Mouse (Mus musculus) urinary bladder, postnatal 14 days (tissue): ENCODE results near the gene Ptk6.

Experiments
- DNase-seq: peaks from one replicate; pipeline ENCODE4 v3.0.0; 2021; ENCODE audit warnings: low spot score

The Ptk6 gene

DNA sequence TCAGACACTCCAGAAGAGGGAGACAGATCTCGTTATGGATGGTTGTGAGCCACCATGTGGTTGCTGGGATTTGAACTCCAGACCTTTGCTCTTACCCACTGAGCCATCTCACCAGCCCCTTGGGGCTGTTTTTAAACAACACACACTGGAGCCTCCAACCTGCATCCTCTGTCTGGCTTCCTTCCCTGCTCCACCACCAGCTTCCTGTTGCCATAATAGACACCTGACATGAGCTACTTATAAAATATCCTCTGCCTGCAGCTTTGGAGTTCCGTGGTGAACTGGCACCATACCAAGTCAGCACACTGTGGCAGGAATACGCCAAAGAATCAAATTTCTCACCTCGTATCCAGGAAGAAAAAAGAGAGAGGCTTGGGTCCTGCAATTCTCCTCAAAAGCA lies 41.8 kb downstream of the Ptk6 start:
- DNase-seq = no peak

DNA sequence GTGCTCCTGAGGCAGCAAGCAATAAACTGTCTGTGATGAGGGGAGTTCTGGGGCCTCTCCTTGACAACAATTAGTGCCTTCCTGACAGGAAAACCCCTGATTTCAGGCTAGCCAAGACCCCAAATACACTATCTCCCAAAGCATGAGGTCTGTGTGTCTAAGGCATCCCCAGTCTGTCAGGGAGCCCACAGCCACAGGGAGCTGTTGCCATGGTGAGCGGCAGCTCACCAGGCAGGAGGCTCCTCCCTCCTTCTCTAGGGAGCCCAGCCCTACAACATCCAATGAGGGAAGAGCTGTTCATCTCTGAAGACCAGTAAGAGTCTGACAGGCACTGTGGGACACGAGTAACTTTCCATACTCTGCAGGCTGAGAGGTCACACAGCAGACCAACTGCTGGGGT lies 42.8 kb downstream of the Ptk6 start:
- no peak for DNase-seq

DNA sequence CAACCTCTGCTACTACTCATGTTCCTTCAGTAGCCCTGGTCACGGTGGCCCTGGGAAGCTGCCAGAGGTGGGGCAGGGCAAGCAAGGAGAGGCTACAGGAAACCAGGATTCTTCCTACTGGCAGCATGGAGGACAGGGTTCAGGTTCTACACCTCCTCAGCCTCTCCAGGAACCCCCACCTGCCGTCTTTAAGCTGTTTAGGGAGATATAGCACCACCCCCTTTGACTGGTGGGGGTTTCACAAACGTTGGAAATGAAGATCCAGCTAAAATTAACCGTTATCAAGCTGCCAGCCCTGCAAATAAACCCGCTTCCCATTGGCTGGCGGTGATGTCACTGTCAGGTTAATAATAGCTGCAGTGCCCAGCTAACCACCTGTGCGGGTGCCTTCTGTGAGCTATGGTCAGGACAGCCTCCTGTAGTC lies 43.5 kb downstream of the Ptk6 start:
- no peak for DNase-seq

DNA sequence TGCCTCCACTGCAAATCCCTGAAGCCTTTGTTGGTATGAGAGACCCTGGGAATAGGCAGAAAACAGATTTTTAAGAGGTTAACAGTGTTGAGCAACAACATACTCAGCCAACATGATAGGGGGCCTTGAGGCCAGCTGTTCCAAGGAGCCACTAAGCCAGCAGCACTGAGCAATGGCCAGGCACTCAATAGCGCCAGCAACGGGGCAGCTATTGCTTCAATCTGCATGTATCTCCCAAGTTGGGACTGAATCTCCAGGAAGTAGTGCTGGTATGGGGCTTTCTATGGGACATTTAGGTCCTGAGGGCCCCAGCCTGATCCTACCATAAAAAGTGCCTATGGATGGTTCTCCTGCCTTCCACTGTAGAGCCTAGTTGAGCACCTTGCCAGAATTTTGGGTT lies 44.1 kb downstream of the Ptk6 start:
- DNase-seq = no peak

DNA sequence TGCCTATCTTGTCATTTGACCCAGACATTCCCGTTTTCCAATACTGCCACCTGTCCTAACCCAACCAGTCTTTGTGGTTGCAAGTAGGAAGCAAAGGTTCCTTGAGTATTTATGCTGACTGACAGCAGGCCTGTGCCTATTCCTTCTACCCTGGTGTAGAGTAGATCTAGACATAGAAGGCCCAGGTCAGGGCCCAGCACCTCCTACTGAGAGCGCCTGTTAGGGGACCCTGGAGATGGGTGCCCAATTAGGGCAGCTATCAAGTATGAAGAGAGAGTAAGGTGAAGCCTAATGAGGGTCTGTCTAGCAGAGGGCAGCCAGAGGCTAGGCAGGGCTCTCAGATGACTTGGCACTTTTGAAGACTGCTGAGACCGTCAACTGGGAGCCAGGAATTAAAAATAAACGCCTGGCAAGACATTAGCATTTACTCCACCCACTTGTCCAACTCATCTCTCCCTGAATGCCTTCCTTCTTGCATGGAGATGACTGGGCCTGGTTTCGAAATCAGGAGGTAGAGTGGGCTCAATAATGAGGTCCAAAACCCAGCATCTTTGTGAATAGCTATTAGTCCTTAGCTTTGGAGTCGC lies 44.8 kb downstream of the Ptk6 start:
- DNase-seq = no peak

DNA sequence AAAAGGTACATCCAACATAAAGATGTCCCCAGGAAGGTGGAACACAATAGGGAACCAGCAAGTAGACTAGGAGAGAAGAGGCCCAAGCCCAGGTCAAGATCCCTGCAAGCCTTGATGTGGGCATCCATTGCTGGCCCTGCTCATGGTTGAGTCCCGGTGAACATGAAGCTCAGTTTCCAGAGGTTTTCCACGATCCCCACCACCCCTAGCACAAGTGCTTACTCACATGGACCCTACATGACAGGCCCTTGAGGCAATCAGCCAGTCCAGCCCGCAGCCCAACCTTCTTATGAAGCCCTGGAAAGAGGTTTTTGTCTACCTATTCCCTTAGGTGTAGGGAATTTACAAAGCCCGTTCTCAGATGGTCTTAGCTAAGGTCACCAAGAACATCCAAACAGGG lies 45.4 kb downstream of the Ptk6 start:
- no peak for DNase-seq

DNA sequence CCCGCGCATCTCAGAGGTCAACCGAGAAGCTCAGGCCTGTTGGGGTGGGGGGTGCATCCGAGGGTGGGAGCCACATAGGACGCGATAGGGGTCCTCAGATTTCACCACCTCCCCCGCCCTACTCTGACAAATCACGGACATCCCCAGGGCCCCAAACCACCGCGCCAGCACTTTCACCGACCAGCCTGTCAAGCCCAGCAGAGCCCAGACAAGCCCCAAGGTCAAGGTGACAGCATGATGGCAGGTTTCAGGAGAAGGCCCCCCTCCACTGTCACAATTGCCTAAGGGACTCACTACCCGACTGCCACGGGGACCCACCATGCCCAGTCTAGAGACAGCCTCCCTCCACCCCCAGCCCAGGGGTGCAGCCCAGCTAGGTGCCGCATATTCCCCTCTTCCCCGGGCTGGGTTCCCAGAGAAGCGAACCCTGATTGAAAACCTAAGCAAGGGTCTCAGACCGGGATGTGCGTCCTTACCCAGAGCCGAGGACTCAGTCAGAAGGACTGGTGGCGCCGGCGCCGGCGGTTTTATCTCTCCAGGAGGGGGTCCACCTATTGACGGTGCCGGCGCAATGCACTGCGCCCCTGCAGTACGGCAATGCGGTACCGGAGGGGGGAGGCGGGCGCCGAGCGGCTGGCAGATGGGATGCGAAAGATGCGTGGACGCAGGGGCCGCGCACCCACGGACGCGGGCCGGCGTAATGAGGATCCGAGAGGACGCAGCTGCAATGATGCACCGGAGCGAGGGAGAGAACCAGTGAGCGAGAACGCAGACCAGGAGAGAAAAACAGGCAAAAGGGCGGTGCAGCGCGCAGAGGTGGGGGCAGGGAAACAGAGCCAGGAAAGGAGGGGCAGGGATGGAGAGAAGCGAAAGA lies 46.1 kb downstream of the Ptk6 start, which contains the start of gene Eef1a2:
Gene Eef1a2 (minus strand): TSS at position 767 of the 874 bp plus-strand sequence.
- no peak for DNase-seq

DNA sequence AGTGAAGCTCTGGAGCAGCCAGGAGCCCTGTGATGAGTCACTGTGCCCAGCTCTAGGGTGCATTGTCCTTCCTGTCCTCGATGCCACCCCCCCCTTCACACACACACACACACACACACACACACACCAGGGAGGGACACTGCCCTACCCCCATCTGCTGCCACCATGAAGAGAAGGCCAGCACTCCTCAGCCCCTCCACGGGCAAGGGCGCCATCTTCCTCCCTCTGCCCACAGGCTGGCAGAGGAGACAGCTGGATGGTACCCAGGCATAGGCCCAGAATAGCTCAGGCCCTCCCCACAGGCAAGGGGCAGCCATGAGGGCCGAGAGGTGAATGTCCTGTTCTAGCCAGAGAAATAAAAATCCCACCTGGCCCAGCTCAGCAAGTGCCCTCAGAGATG lies 46.8 kb downstream of the Ptk6 start:
- DNase-seq = no peak

DNA sequence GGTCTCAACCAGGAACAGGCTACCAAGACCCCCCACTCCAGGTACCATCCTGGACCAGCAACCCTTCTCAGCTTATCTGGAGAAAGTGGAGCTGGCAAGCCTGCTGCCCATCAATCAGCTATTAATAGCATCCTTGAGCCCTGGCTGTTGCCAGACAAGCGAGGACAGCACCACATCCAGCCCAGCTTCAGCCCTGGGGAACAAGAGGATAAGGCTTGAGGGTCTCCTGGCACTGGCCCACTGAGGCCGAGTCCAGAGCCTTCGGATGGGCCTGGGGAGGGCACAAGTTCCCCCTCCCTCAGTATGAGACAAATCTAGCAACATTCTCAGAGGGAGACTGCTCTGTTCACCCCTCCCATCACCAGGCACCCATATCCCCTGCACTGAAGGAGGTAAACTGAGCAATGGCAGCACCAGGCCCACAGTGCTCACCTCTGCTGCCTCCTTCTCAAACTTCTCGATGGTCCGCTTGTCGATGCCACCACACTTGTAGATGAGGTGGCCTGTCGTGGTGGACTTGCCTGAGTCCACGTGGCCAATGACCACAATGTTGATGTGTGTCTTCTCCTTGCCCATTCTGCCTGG lies 47.7 kb downstream of the Ptk6 start:
- no peak for DNase-seq

DNA sequence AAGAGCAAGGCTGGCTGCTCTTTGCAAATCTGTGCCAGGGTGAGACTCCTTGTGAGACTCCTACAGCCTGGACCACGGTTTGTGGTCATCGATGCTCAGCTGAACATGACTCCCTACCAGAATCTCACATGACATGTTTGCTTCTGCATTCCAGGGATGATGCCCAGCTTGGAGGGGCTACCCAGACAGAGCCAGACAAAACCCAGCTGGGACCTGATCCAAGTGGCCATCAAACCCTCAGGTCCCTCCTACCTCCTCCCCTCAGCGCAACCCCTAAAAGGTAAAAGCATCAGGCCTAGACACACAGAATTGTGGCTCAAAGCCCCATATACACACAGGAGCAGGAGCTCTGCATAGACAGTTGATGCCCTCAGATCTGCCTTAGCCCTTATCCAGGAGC lies 48.2 kb downstream of the Ptk6 start:
- DNase-seq = no peak

DNA sequence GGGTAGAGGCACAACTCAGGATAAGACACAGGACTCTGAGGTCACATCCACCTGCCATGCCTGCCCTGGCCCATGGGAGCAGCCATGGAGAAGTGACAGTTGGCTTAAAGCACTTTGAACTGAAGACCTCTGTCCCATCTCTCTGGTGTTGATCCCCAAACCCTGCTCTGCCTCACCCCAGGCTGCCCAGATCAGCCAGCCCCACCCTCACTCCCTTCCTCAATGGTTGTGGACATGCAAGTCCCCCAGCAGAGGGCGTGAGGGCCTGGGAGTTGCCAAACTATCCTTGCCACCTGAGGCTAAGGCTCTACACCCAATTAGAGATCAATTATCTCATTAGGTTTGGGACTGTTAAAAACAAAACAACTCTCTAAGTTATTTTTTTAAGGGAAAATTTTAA lies 48.8 kb downstream of the Ptk6 start:
- peak; percentile 14 for DNase-seq

DNA sequence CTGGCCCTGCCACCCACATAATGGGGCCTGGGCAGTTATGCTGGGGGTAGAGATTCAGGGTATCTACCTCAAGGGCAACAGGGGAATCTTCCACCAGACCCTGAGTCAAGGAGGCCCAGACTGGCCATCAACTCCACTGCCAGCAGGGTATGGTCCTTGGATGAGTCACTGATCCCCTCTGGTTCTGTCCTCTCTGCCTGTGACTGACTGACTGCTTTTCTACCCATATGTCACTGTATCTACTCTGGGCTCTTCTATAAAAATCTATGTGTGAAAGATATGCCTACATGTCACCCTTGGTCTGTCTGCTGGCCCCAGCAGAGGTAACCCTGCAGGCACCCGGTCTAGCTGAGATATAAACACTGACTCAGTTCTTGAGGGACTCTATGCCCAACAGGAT lies 49.5 kb downstream of the Ptk6 start:
- no peak for DNase-seq

DNA sequence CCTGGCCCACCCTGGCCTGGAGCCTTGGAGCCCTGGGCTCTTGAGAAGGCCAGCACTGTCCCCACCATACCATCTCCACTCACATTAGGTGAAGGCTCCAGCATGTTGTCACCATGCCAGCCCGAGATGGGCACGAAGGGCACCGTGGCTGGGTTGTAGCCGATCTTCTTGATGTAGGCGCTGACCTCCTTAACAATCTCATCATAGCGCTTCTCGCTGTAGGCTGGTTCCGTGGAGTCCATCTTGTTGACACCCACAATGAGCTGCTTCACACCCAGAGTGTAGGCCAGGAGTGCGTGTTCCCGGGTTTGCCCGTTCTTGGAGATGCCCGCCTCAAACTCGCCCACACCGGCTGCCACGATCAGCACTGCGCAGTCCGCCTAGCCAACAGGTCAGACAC lies 49.9 kb downstream of the Ptk6 start:
- no peak for DNase-seq

DNA sequence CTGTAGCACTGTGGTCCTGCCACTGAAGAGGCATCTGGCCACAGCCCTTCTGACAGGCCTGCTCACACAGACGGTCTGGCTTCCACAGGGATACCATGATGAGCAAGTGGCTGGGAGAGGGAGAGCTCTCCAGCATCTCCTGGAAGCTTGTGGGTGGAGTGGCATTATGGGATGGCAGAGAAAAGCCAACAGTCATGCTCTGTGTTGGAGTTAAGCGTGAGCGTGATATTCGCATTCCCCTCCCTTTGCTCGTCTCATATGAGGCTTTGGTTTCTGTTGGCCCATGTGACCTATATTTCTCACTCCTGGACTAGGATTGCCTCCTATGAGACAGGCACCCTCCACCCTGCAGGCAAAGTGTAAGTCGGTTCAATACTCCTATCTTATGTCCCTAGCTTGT lies 52.3 kb downstream of the Ptk6 start:
- DNase-seq = no peak

DNA sequence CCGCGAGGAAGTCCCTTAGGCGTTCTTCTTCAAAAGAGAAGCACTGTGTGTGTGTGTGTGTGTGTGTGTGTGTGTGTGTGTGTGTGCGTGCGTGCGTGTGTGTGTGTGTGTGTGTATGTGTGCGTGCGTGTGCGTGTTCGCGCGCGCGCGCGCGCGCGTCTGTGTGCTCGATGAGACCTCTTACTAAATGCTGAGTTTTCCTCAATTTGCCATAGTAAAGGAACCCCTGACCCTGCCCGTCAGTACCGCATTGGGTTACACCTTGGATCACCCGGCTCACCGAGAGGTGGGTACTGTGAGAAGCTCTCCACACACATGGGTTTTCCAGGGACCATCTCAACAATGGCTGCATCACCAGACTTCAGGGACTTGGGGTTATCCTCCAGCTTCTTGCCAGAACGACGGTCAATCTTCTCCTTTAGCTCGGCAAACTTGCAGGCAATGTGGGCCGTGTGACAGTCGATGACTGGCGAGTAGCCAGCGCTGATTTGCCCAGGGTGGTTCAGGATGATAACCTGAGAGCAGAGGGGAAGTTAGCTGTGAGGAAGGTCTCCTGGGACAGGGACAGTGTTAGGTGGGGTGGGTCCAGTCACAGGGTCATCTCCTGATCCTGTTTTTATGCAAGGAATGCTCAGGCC lies 54.2 kb downstream of the Ptk6 start:
- DNase-seq = no peak

DNA sequence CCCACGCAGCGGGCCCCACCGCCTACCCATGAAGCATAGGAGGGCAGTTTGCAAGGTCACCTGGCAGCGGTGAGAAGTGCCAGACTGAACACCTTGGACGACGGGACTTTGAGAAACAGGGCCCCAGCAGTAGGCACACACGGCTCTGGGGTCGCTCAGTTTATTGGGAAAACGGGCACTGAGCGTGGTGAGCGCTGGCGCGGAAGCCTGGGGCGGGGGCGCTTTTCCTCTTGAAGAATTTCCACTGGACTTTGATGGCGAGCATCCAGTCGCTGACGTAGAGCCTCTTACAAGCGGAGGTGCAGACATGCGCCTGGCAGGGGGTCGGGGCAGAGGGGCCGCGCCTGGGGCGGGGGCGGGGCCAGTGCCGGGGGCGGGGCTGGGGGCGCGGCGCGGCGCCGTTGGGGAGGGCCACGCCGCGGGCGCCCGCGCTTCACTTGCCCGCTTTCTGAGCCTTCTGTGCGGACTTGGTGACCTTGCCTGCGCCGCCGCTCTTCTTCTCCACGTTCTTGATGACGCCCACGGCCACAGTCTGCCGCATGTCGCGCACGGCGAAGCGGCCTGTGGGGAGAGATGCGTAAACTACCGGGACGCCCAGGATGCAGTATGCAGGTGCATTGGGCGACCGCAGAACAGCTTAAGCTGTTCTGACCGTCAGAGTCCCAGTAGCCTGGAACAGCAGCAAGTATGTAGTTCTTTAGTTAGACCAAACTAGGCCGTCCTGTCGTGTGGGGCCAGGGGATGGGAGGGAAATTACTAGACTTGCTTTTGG lies 54.9 kb downstream of the Ptk6 start:
- DNase-seq = peak; percentile 13

DNA sequence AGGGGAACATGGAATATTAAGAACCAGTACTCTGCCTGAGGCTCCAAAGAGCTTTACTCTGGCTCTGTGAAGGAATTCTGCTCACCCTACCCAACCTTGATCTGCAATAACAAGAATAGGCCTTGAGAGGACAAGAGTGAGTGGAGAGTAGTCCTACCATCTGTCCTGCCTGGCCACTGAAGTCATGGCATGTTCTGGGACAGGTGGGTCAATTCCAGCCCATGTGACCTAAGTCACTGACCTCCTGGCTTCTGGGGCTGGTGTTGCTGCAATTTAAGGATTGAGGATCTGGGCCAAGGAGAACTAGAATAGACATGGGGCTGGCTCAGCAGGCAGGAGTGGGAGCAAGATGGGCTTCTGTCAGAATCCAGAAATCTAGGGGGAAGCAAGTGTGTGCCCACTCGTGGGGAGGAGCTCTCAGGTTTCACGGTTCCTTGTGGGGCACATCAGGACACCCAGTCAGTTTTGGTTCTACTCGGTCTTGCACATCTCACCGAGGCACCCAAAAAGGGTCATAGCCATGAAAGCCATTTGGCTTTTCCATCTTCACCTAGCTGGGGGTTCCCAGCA lies 55.5 kb downstream of the Ptk6 start:
- DNase-seq = no peak

DNA sequence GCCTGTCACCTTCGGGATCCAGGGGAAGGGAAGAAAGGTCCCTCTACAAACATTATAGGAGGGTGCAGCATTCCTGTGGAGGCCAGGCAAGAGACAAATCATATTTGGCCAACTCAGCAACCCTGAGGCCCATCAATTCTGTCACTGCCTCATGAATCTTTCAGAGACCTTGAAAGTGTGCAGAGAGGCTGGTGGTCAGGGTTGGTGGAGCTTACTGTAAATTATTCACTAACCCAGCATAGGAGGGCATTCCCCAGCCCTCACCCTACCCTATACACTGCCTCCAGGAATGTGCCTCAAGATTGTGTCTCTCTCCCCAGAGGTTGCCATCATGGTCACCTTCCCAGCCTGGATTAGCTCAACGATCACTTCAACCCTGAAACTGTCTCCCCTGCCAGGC lies 57.9 kb downstream of the Ptk6 start:
- no peak for DNase-seq
